Mouse (Mus musculus) myocyte (in vitro differentiated cells): ENCODE data around the gene Pdc.
"Not testable (repeated sequence)": the region's sequence is repeated elsewhere in the genome, so short reads cannot be mapped to it uniquely, and the experiment has no call there.

Experiments
- CEBPB ChIP-seq: IDR thresholded peaks from 2 replicates; pipeline ENCODE4 v1.6.1; 2011; ENCODE audit warnings: mild to moderate bottlenecking, moderate library complexity; ENCODE audit not compliant: poor library complexity, insufficient read depth, severe bottlenecking
- MAX ChIP-seq: IDR thresholded peaks from one replicate; pipeline ENCODE4 v1.6.1; 2011; ENCODE audit warnings: low read depth, mild to moderate bottlenecking, control low read depth
- MYOD1 ChIP-seq, 3 experiments: IDR thresholded peaks; one replicate each; pipeline ENCODE4 v1.6.1; 2011; ENCODE audit warnings: control low read depth in 2 of 3, low read depth in 2 of 3, mild to moderate bottlenecking in 2 of 3, moderate library complexity in 1 of 3; ENCODE audit not compliant: insufficient read length in 2 of 3, control insufficient read depth in 1 of 3
- MYOG ChIP-seq, 3 experiments: IDR thresholded peaks; one replicate each; pipeline ENCODE4 v1.6.1; 2011; ENCODE audit warnings: control low read depth in 2 of 3, low read depth in 2 of 3, mild to moderate bottlenecking in 2 of 3; ENCODE audit not compliant: insufficient read length in 2 of 3, control insufficient read depth in 1 of 3, insufficient read depth in 1 of 3
- POLR2A ChIP-seq: IDR thresholded peaks from one replicate; pipeline ENCODE4 v1.6.1; 2011; ENCODE audit warnings: low read depth, mild to moderate bottlenecking, control low read depth, moderate library complexity; ENCODE audit not compliant: insufficient read length
- SRF ChIP-seq: IDR thresholded peaks from one replicate; pipeline ENCODE4 v1.6.1; 2011; ENCODE audit warnings: low read depth; ENCODE audit not compliant: control insufficient read depth, insufficient read length
- TCF12 ChIP-seq: IDR thresholded peaks from one replicate; pipeline ENCODE4 v1.6.1; 2011; ENCODE audit warnings: mild to moderate bottlenecking, control low read depth; ENCODE audit not compliant: poor library complexity, insufficient read depth, severe bottlenecking
- TCF3 ChIP-seq: IDR thresholded peaks from one replicate; pipeline ENCODE4 v1.6.1; 2011; ENCODE audit warnings: low read depth, control low read depth; ENCODE audit not compliant: insufficient read length

- TF ChIP-seq POLR2A; MAX; SRF; MYOG (IDR thresholded peaks at IDR 0.05; ENCODE audit: control insufficient read depth in 1 of 3, insufficient read depth in 1 of 3, insufficient read length in 2 of 3, low read depth in 2 of 3); TCF3; CEBPB; TCF12; MYOD1 (IDR thresholded peaks at IDR 0.05; ENCODE audit: control insufficient read depth in 1 of 3, insufficient read length in 2 of 3, low read depth in 2 of 3): not testable (repeated sequence)
These were observed 25.2 kb upstream of the Pdc start for GRCm38 (mm10) chr1:150294051-150294450.
